Mouse (Mus musculus) forebrain, embryonic 12.5 days (tissue): ENCODE data around the gene Gm28042. TPM values are rescaled to one million over a fixed set of nuclear protein-coding genes. Genes with fewer than 3 reads are reported as not detected.

Experiments
- microRNA-seq: library from miRNA; unstranded; fragments of <30 nt; microRNA quantifications from one replicate; pipeline ENCODE4, GENCODE M21; 2017
- polyA plus RNA-seq: library from polyadenylated mRNA; unstranded; fragments of >200 nt; fragmentation: Nextera tagmentation; extraction: Ambion mirVana; gene quantifications from 2 replicates; pipeline ENCODE4 v1.2.1, GENCODE M21; 2016

The Gm28042 gene
- polyA plus RNA-seq, 1 experiment from 2014 or later: 7.3 TPM

Small RNA genes lying within 50 kb of the gene (microRNA-seq; reads per million reads assigned to microRNA genes)
- gene Mir7665: not detected

Other genes with a start within 250 kb of the Gm28042 start
- gene Rpap1, start 240.0 kb upstream of the Gm28042 start, polyA plus RNA-seq: 32.8 and 33.4 TPM in 2 replicates
- 27.7 and 28.2 TPM in 2 replicates for gene Tyro3, start 229.8 kb upstream of the Gm28042 start, polyA plus RNA-seq
- gene Mga, start 130.3 kb upstream of the Gm28042 start, polyA plus RNA-seq: 34.7 and 39.5 TPM in 2 replicates
- 4.6 and 5.3 TPM in 2 replicates for gene Mapkbp1, start 54.8 kb upstream of the Gm28042 start, polyA plus RNA-seq
- 19.3 and 20.2 TPM in 2 replicates for gene Jmjd7, start within 50 bp of the Gm28042 start, polyA plus RNA-seq
- 3.4 and 3.6 TPM in 2 replicates for gene Pla2g4b, start 5.9 kb downstream of the Gm28042 start, polyA plus RNA-seq
- gene Ehd4, start 127.1 kb downstream of the Gm28042 start, polyA plus RNA-seq: 9.9 and 14.4 TPM in 2 replicates
- gene Pla2g4e, start 217.8 kb downstream of the Gm28042 start, polyA plus RNA-seq: 0.08 and 0.14 TPM in 2 replicates